Mouse (Mus musculus): Measurements from ENCODE around the gene Rft1.

Rft1 gene

GRCm38 (mm10) chr14:30721850-30722249 lies 67.7 kb downstream of the Rft1 start:
- no peak for TF ChIP-seq GATA4 (IDR thresholded peaks at IDR 0.05; ENCODE audit: insufficient replicate concordance, low read length)

GRCm38 (mm10) chr14:30722406-30722805 lies 68.2 kb downstream of the Rft1 start:
- TF ChIP-seq GATA4 (IDR thresholded peaks at IDR 0.05; ENCODE audit: insufficient replicate concordance, low read length): no peak

GRCm38 (mm10) chr14:30731896-30732295 lies 77.7 kb downstream of the Rft1 start:
- no peak for TF ChIP-seq GATA4 (IDR thresholded peaks at IDR 0.05; ENCODE audit: insufficient replicate concordance, low read length)

GRCm38 (mm10) chr14:30734665-30735064 lies 80.5 kb downstream of the Rft1 start:
- no peak for TF ChIP-seq GATA4 (IDR thresholded peaks at IDR 0.05; ENCODE audit: insufficient replicate concordance, low read length)

- TF ChIP-seq GATA4 (IDR thresholded peaks at IDR 0.05; ENCODE audit: insufficient replicate concordance, low read length): no peak
These were observed 81.7 kb downstream of the Rft1 start for GRCm38 (mm10) chr14:30735810-30736209.

- TF ChIP-seq GATA4 (IDR thresholded peaks at IDR 0.05; ENCODE audit: insufficient replicate concordance, low read length): no peak
These were observed 82.3 kb downstream of the Rft1 start for GRCm38 (mm10) chr14:30736413-30736812.
